Mouse (Mus musculus) megakaryocyte, embryonic 14.5 days (primary cell): ENCODE results near the gene Fzd2. TPM values are rescaled to one million over a fixed set of nuclear protein-coding genes. Genes with fewer than 3 reads are reported as not detected.

Experiments
- H3K27me3 ChIP-seq: replicated peaks from 2 replicates; pipeline ENCODE3; 2012; ENCODE audit warnings: inconsistent platforms
- H3K36me3 ChIP-seq: replicated peaks from 2 replicates; pipeline ENCODE3; 2012; ENCODE audit warnings: low read length, inconsistent platforms, mixed read lengths
- H3K4me1 ChIP-seq: 2 replicates; pipeline ENCODE4 v1.6.1; 2012; ENCODE audit warnings: inconsistent platforms
- H3K4me3 ChIP-seq: replicated peaks from 2 replicates; pipeline ENCODE3; 2012; ENCODE audit warnings: moderate library complexity, mild to moderate bottlenecking, inconsistent platforms
- H3K9me3 ChIP-seq: 2 replicates; pipeline ENCODE4 v1.6.1; 2012; ENCODE audit warnings: inconsistent platforms
- FLI1 ChIP-seq: IDR thresholded peaks from 2 replicates; pipeline ENCODE4 v1.6.1; 2012; ENCODE audit warnings: low read length, inconsistent platforms, mixed read lengths
- GATA1 ChIP-seq: IDR thresholded peaks from 3 replicates; pipeline ENCODE4 v1.6.1; 2012; ENCODE audit warnings: mixed read lengths, low read length, inconsistent platforms, borderline replicate concordance
- polyA plus RNA-seq: library from polyadenylated mRNA; stranded (reverse); fragments of >175 nt; gene quantifications from 2 replicates; pipeline ENCODE4 v1.2.3, GENCODE M21; 2012; ENCODE audit warnings: low replicate concordance; ENCODE audit not compliant: insufficient read depth

The Fzd2 gene
- polyA plus RNA-seq, 1 experiment: 1.2 TPM

GRCm38 (mm10) chr11:102581281-102582015 is 22.7 kb upstream of the Fzd2 start:
- peaks cover 21% of the 10 kb centered on the region for H3K4me1 ChIP-seq
- H3K4me3 ChIP-seq: no peak overlapping the region
- H3K36me3 ChIP-seq: no peaks in the 10 kb centered on the region
- H3K27me3 ChIP-seq: peaks cover 59% of the 10 kb centered on the region
- peaks cover 7% of the 10 kb centered on the region for H3K9me3 ChIP-seq
- TF ChIP-seq GATA1: no peak
- no peak for TF ChIP-seq FLI1

- Histone ChIP-seq H3K4me3 (no peak overlapping the region), H3K27me3 (peaks cover 57% of the 10 kb centered on the region), H3K36me3 (no peaks in the 10 kb centered on the region), H3K4me1 (peaks cover 18% of the 10 kb centered on the region), H3K9me3 (peaks cover 11% of the 10 kb centered on the region)
- no peak for TF ChIP-seq GATA1
- TF ChIP-seq FLI1: no peak
Measured at GRCm38 (mm10) chr11:102582016-102582610, 22.1 kb upstream of the Fzd2 start.

- no peaks in the 10 kb centered on the region for H3K36me3 ChIP-seq
- peaks cover 53% of the 10 kb centered on the region for H3K27me3 ChIP-seq
- peaks cover 14% of the 10 kb centered on the region for H3K4me1 ChIP-seq
- H3K4me3 ChIP-seq: no peak overlapping the region
- TF ChIP-seq GATA1 (no peak), FLI1 (no peak)
- peaks cover 11% of the 10 kb centered on the region for H3K9me3 ChIP-seq
Measured at GRCm38 (mm10) chr11:102582736-102583135, 21.5 kb upstream of the Fzd2 start.

- Histone ChIP-seq H3K9me3 (peaks cover 11% of the 10 kb centered on the region), H3K36me3 (no peaks in the 10 kb centered on the region), H3K4me1 (no peaks in the 10 kb centered on the region), H3K27me3 (peaks cover 36% of the 10 kb centered on the region), H3K4me3 (no peak overlapping the region)
- TF ChIP-seq FLI1 (no peak), GATA1 (no peak)
Measured at GRCm38 (mm10) chr11:102586445-102587130, 17.6 kb upstream of the Fzd2 start.

GRCm38 (mm10) chr11:102587554-102587953 is 16.6 kb upstream of the Fzd2 start:
- H3K4me1 ChIP-seq: no peaks in the 10 kb centered on the region
- H3K36me3 ChIP-seq: no peaks in the 10 kb centered on the region
- no peak overlapping the region for H3K4me3 ChIP-seq
- TF ChIP-seq GATA1: no peak
- peaks cover 11% of the 10 kb centered on the region for H3K9me3 ChIP-seq
- peaks cover 31% of the 10 kb centered on the region for H3K27me3 ChIP-seq

GRCm38 (mm10) chr11:102595341-102595820 is 8.8 kb upstream of the Fzd2 start:
- Histone ChIP-seq H3K9me3 (peaks cover 3% of the 10 kb centered on the region; the same call in 1 of the 2 replicates), H3K4me3 (no peak overlapping the region), H3K36me3 (no peaks in the 10 kb centered on the region), H3K4me1 (no peaks in the 10 kb centered on the region), H3K27me3 (peaks cover 33% of the 10 kb centered on the region)
- TF ChIP-seq FLI1 (no peak), GATA1 (no peak)

GRCm38 (mm10) chr11:102599912-102600311 is 4.3 kb upstream of the Fzd2 start:
- peaks cover 22% of the 10 kb centered on the region for H3K4me1 ChIP-seq
- H3K9me3 ChIP-seq: no peaks in the 10 kb centered on the region
- TF ChIP-seq GATA1 (no peak), FLI1 (no peak)
- H3K36me3 ChIP-seq: no peaks in the 10 kb centered on the region
- peaks cover 56% of the 10 kb centered on the region for H3K27me3 ChIP-seq
- no peak overlapping the region for H3K4me3 ChIP-seq

GRCm38 (mm10) chr11:102602816-102603495 is 1.2 kb upstream of the Fzd2 start:
- Histone ChIP-seq H3K36me3 (no peaks in the 10 kb centered on the region), H3K4me1 (peaks cover 35% of the 10 kb centered on the region), H3K4me3 (peak overlapping the region; percentile 90), H3K9me3 (peaks cover 10% of the 10 kb centered on the region), H3K27me3 (peaks cover 61% of the 10 kb centered on the region)
- no peak for TF ChIP-seq FLI1
- TF ChIP-seq GATA1: no peak

- Histone ChIP-seq H3K36me3 (no peaks in the 10 kb centered on the region), H3K9me3 (peaks cover 10% of the 10 kb centered on the region), H3K4me3 (peak overlapping the region; percentile 90), H3K27me3 (peaks cover 63% of the 10 kb centered on the region), H3K4me1 (peaks cover 35% of the 10 kb centered on the region)
- TF ChIP-seq GATA1 (no peak), FLI1 (no peak)
Measured at GRCm38 (mm10) chr11:102603496-102603850, 723 bp upstream of the Fzd2 start.
